Mouse (Mus musculus): ENCODE results near the gene Dst. TPM values are rescaled to one million over a fixed set of nuclear protein-coding genes. Genes with fewer than 3 reads are reported as not detected.

The Dst gene
- polyA plus RNA-seq, 1 experiment = 49.7 TPM

- no peak overlapping the region for H3ac ChIP-seq (ENCODE audit: control insufficient read depth, insufficient read length)
- no peaks in the 10 kb centered on the region for H3K36me3 ChIP-seq (ENCODE audit: control insufficient read depth, insufficient read depth)
- peak overlapping the region; percentile 60 for H3K4me2 ChIP-seq (ENCODE audit: low read depth)
- no peak for TF ChIP-seq E2F4 (IDR thresholded peaks at IDR 0.05; ENCODE audit: insufficient read depth)
- TF ChIP-seq TCF3 (IDR thresholded peaks at IDR 0.05; ENCODE audit: insufficient read length, low read depth) = no peak
- TF ChIP-seq USF1 (IDR thresholded peaks at IDR 0.05; ENCODE audit: low read depth) = no peak
- no peak for TF ChIP-seq REST (IDR thresholded peaks at IDR 0.05; ENCODE audit: insufficient read depth, insufficient read length)
- TF ChIP-seq POLR2AphosphoS2 (IDR thresholded peaks at IDR 0.05; ENCODE audit: insufficient read length, low read depth) = no peak
- no peak for TF ChIP-seq POLR2A (IDR thresholded peaks at IDR 0.05; ENCODE audit: insufficient read length, low read depth)
- TF ChIP-seq MYOG (IDR thresholded peaks at IDR 0.05; ENCODE audit: control insufficient read depth in 1 of 3, insufficient read depth in 1 of 3, insufficient read length in 2 of 3, low read depth in 2 of 3) = no peak
- no peak for TF ChIP-seq CEBPB (IDR thresholded peaks at IDR 0.05; ENCODE audit: insufficient read depth, poor library complexity, severe bottlenecking)
- no peak for TF ChIP-seq SRF (IDR thresholded peaks at IDR 0.05; ENCODE audit: control insufficient read depth, insufficient read length, low read depth)
- no peak for TF ChIP-seq MAX (IDR thresholded peaks at IDR 0.05; ENCODE audit: low read depth)
- no peak for TF ChIP-seq TCF12 (IDR thresholded peaks at IDR 0.05; ENCODE audit: insufficient read depth, poor library complexity, severe bottlenecking)
- TF ChIP-seq MYOD1 (IDR thresholded peaks at IDR 0.05; ENCODE audit: control insufficient read depth in 1 of 3, insufficient read length in 2 of 3, low read depth in 2 of 3) = no peak
- no peaks in the 10 kb centered on the region for H3K27me3 ChIP-seq (ENCODE audit: control insufficient read depth, insufficient read depth, insufficient read length)
- H3K79me2 ChIP-seq (ENCODE audit: control insufficient read depth, insufficient read depth) = peaks cover 18% of the 10 kb centered on the region
- no peak overlapping the region for H3K4me3 ChIP-seq
Observed at GRCm38 (mm10) chr1:34007379-34007778, 99.4 kb downstream of the Dst start.

- Histone ChIP-seq H3K36me3 (ENCODE audit: control insufficient read depth, insufficient read depth) (no peaks in the 10 kb centered on the region), H3K79me2 (ENCODE audit: control insufficient read depth, insufficient read depth) (peaks cover 56% of the 10 kb centered on the region), H3K4me2 (ENCODE audit: low read depth) (peak overlapping the region; percentile 62), H3K4me3 (peak overlapping the region; percentile 70), H3K27me3 (ENCODE audit: control insufficient read depth, insufficient read depth, insufficient read length) (no peaks in the 10 kb centered on the region), H3ac (ENCODE audit: control insufficient read depth, insufficient read length) (peak overlapping the region; percentile 43)
- TF ChIP-seq MYOD1 (IDR thresholded peaks at IDR 0.05; ENCODE audit: control insufficient read depth in 1 of 3, insufficient read length in 2 of 3, low read depth in 2 of 3) = peak; percentile 40 to 77 (median 43)
- no peak for TF ChIP-seq USF1 (IDR thresholded peaks at IDR 0.05; ENCODE audit: low read depth)
- TF ChIP-seq POLR2AphosphoS2 (IDR thresholded peaks at IDR 0.05; ENCODE audit: insufficient read length, low read depth) = peak; percentile 88
- TF ChIP-seq MYOG (IDR thresholded peaks at IDR 0.05; ENCODE audit: control insufficient read depth in 1 of 3, insufficient read depth in 1 of 3, insufficient read length in 2 of 3, low read depth in 2 of 3) = peak in 2 of 3 experiments; percentile 73 to 82
- TF ChIP-seq E2F4 (IDR thresholded peaks at IDR 0.05; ENCODE audit: insufficient read depth) = no peak
- TF ChIP-seq POLR2A (IDR thresholded peaks at IDR 0.05; ENCODE audit: insufficient read length, low read depth) = peak; percentile 88
- TF ChIP-seq REST (IDR thresholded peaks at IDR 0.05; ENCODE audit: insufficient read depth, insufficient read length) = no peak
- peak; percentile 21 for TF ChIP-seq TCF3 (IDR thresholded peaks at IDR 0.05; ENCODE audit: insufficient read length, low read depth)
- TF ChIP-seq MAX (IDR thresholded peaks at IDR 0.05; ENCODE audit: low read depth) = no peak
Observed at GRCm38 (mm10) chr1:34011051-34011677, 103.1 kb downstream of the Dst start.

- peak overlapping the region; percentile 70 for H3K4me3 ChIP-seq
- TF ChIP-seq POLR2AphosphoS2 (IDR thresholded peaks at IDR 0.05; ENCODE audit: insufficient read length, low read depth) (no peak), MYOD1 (IDR thresholded peaks at IDR 0.05; ENCODE audit: control insufficient read depth in 1 of 3, insufficient read length in 2 of 3, low read depth in 2 of 3) (peak in 1 of 3 experiments; percentile 38)
- H3ac ChIP-seq (ENCODE audit: control insufficient read depth, insufficient read length) = peak overlapping the region; percentile 43
- H3K4me2 ChIP-seq (ENCODE audit: low read depth) = peak overlapping the region; percentile 66
- H3K36me3 ChIP-seq (ENCODE audit: control insufficient read depth, insufficient read depth) = no peaks in the 10 kb centered on the region
- H3K27me3 ChIP-seq (ENCODE audit: control insufficient read depth, insufficient read depth, insufficient read length) = no peaks in the 10 kb centered on the region
- H3K79me2 ChIP-seq (ENCODE audit: control insufficient read depth, insufficient read depth) = peaks cover 63% of the 10 kb centered on the region
Observed at GRCm38 (mm10) chr1:34011821-34012271, 103.8 kb downstream of the Dst start.

GRCm38 (mm10) chr1:34013490-34013889 is 105.5 kb downstream of the Dst start:
- TF ChIP-seq E2F4 (IDR thresholded peaks at IDR 0.05; ENCODE audit: insufficient read depth) (no peak), POLR2A (IDR thresholded peaks at IDR 0.05; ENCODE audit: insufficient read length, low read depth) (no peak), TCF3 (IDR thresholded peaks at IDR 0.05; ENCODE audit: insufficient read length, low read depth) (no peak), REST (IDR thresholded peaks at IDR 0.05; ENCODE audit: insufficient read depth, insufficient read length) (no peak), MAX (IDR thresholded peaks at IDR 0.05; ENCODE audit: low read depth) (no peak), SRF (IDR thresholded peaks at IDR 0.05; ENCODE audit: control insufficient read depth, insufficient read length, low read depth) (no peak), USF1 (IDR thresholded peaks at IDR 0.05; ENCODE audit: low read depth) (no peak), MYOD1 (IDR thresholded peaks at IDR 0.05; ENCODE audit: control insufficient read depth in 1 of 3, insufficient read length in 2 of 3, low read depth in 2 of 3) (no peak), POLR2AphosphoS2 (IDR thresholded peaks at IDR 0.05; ENCODE audit: insufficient read length, low read depth) (no peak), CEBPB (IDR thresholded peaks at IDR 0.05; ENCODE audit: insufficient read depth, poor library complexity, severe bottlenecking) (no peak), MYOG (IDR thresholded peaks at IDR 0.05; ENCODE audit: control insufficient read depth in 1 of 3, insufficient read depth in 1 of 3, insufficient read length in 2 of 3, low read depth in 2 of 3) (no peak), TCF12 (IDR thresholded peaks at IDR 0.05; ENCODE audit: insufficient read depth, poor library complexity, severe bottlenecking) (no peak)
- Histone ChIP-seq H3K4me3 (peak overlapping the region; percentile 70), H3K36me3 (ENCODE audit: control insufficient read depth, insufficient read depth) (no peaks in the 10 kb centered on the region), H3K4me2 (ENCODE audit: low read depth) (peak overlapping the region; percentile 66), H3ac (ENCODE audit: control insufficient read depth, insufficient read length) (no peak overlapping the region), H3K27me3 (ENCODE audit: control insufficient read depth, insufficient read depth, insufficient read length) (no peaks in the 10 kb centered on the region), H3K79me2 (ENCODE audit: control insufficient read depth, insufficient read depth) (peaks cover 74% of the 10 kb centered on the region)

GRCm38 (mm10) chr1:34016780-34017179 is 108.8 kb downstream of the Dst start:
- Histone ChIP-seq H3K27me3 (ENCODE audit: control insufficient read depth, insufficient read depth, insufficient read length) (no peaks in the 10 kb centered on the region), H3K36me3 (ENCODE audit: control insufficient read depth, insufficient read depth) (no peaks in the 10 kb centered on the region), H3K4me3 (no peak overlapping the region), H3K79me2 (ENCODE audit: control insufficient read depth, insufficient read depth) (peaks cover 100% of the 10 kb centered on the region), H3ac (ENCODE audit: control insufficient read depth, insufficient read length) (no peak overlapping the region), H3K4me2 (ENCODE audit: low read depth) (peak overlapping the region; percentile 57)
- no peak for TF ChIP-seq SRF (IDR thresholded peaks at IDR 0.05; ENCODE audit: control insufficient read depth, insufficient read length, low read depth)
- no peak for TF ChIP-seq TCF3 (IDR thresholded peaks at IDR 0.05; ENCODE audit: insufficient read length, low read depth)
- TF ChIP-seq MYOD1 (IDR thresholded peaks at IDR 0.05; ENCODE audit: control insufficient read depth in 1 of 3, insufficient read length in 2 of 3, low read depth in 2 of 3) = peak in 1 of 3 experiments; percentile 17

All from myocyte (in vitro differentiated cells).